Mouse (Mus musculus) embryonic facial prominence, embryonic 12.5 days (tissue): Measurements from ENCODE around the gene Gne. TPM values are rescaled to one million over a fixed set of nuclear protein-coding genes. Genes with fewer than 3 reads are reported as not detected.
"Not testable (repeated sequence)": the region's sequence is repeated elsewhere in the genome, so short reads cannot be mapped to it uniquely, and the experiment has no call there.

ENCODE experiments used
- ATAC-seq: fragments of 200-750 bp; cut with Nextera tagmentation; 2 replicates; pipeline ENCODE4 v1.8.0; 2017; ENCODE audit not compliant: insufficient number of reproducible peaks, insufficient read depth, low FRiP score, low TSS enrichment
- H3K27ac ChIP-seq: fragments of 300-500 bp; sonication (generic); 2 replicates; pipeline ENCODE4 v1.5.1; 2016; ENCODE audit warnings: mild to moderate bottlenecking
- H3K27me3 ChIP-seq: fragments of 300-500 bp; sonication (generic); 2 replicates; pipeline ENCODE4 v1.6.1; 2016; ENCODE audit warnings: mild to moderate bottlenecking, moderate library complexity
- H3K36me3 ChIP-seq: fragments of 300-500 bp; sonication (generic); 2 replicates; pipeline ENCODE4 v1.6.1; 2016; ENCODE audit warnings: mild to moderate bottlenecking
- H3K4me1 ChIP-seq: fragments of 300-500 bp; sonication (generic); 2 replicates; pipeline ENCODE4 v1.6.1; 2016
- H3K4me2 ChIP-seq: fragments of 300-500 bp; sonication (generic); replicated peaks from 2 replicates; pipeline ENCODE4 v1.6.1; 2016; ENCODE audit warnings: mild to moderate bottlenecking, moderate library complexity
- H3K4me3 ChIP-seq: fragments of 300-500 bp; sonication (generic); 2 replicates; pipeline ENCODE4 v1.5.1; 2016; ENCODE audit warnings: mild to moderate bottlenecking
- H3K9ac ChIP-seq: fragments of 300-500 bp; sonication (generic); 2 replicates; pipeline ENCODE4 v1.6.1; 2016; ENCODE audit warnings: mild to moderate bottlenecking, moderate library complexity
- H3K9me3 ChIP-seq: fragments of 300-500 bp; sonication (generic); 2 replicates; pipeline ENCODE4 v1.6.1; 2016; ENCODE audit warnings: mild to moderate bottlenecking, moderate library complexity
- WGBS: fragments of 180-500 bp; shearing (Covaris S2); methylation state at CpG from one replicate; pipeline ENCODE4 v1.1.7; 2016; 5-methylcytosine and 5-hydroxymethylcytosine counted together
- polyA plus RNA-seq: library from polyadenylated mRNA; unstranded; fragments of >200 nt; fragmentation: Nextera tagmentation; extraction: Ambion mirVana; gene quantifications from 2 replicates; pipeline ENCODE4 v1.2.1, GENCODE M21; 2016

The Gne gene
- polyA plus RNA-seq, 1 experiment from 2014 or later = 23.8 TPM

GRCm38 (mm10) chr4:44043182-44043581, 40.8 kb downstream of the Gne start:
- H3K4me3 ChIP-seq, H3K9ac ChIP-seq, H3K9me3 ChIP-seq, H3K4me1 ChIP-seq, ATAC-seq, H3K4me2 ChIP-seq, H3K27ac ChIP-seq, H3K27me3 ChIP-seq: not testable (repeated sequence)
- peaks cover 32% of the 10 kb centered on the region for H3K36me3 ChIP-seq
- WGBS = 92% methylated on average over 4 of the region's 4 CpGs

GRCm38 (mm10) chr4:44042429-44042828, 41.5 kb downstream of the Gne start:
- Histone ChIP-seq H3K4me3 (no peak overlapping the region), H3K27me3 (no peaks in the 10 kb centered on the region), H3K4me1 (no peaks in the 10 kb centered on the region), H3K36me3 (peaks cover 36% of the 10 kb centered on the region), H3K4me2 (no peak overlapping the region), H3K9me3 (no peaks in the 10 kb centered on the region), H3K9ac (no peak overlapping the region), H3K27ac (no peak overlapping the region)
- no peak for ATAC-seq
- WGBS = 84% methylated on average over 5 of the region's 5 CpGs

- Histone ChIP-seq H3K9me3 (no peaks in the 10 kb centered on the region), H3K36me3 (peaks cover 39% of the 10 kb centered on the region), H3K4me3 (no peak overlapping the region), H3K9ac (no peak overlapping the region), H3K27me3 (no peaks in the 10 kb centered on the region), H3K27ac (no peak overlapping the region), H3K4me2 (no peak overlapping the region), H3K4me1 (no peaks in the 10 kb centered on the region)
- WGBS = 90% methylated on average over 4 of the region's 4 CpGs
- no peak for ATAC-seq
These were observed 43.2 kb downstream of the Gne start for GRCm38 (mm10) chr4:44040802-44041201.

- H3K27me3 ChIP-seq = no peaks in the 10 kb centered on the region
- peaks cover 53% of the 10 kb centered on the region for H3K36me3 ChIP-seq
- H3K4me2 ChIP-seq = no peak overlapping the region
- ATAC-seq = no peak
- no peaks in the 10 kb centered on the region for H3K4me1 ChIP-seq
- H3K4me3 ChIP-seq = no peak overlapping the region
- WGBS = 71% methylated on average over 5 of the region's 5 CpGs
- H3K27ac ChIP-seq = no peak overlapping the region
- H3K9me3 ChIP-seq = no peaks in the 10 kb centered on the region
- no peak overlapping the region for H3K9ac ChIP-seq
These were observed 47.5 kb downstream of the Gne start for GRCm38 (mm10) chr4:44036455-44036854.

- ATAC-seq = no peak
- Histone ChIP-seq H3K27ac (no peak overlapping the region), H3K9me3 (no peaks in the 10 kb centered on the region), H3K9ac (no peak overlapping the region), H3K4me3 (no peak overlapping the region), H3K27me3 (no peaks in the 10 kb centered on the region), H3K4me1 (peaks cover 4% of the 10 kb centered on the region; the same call in 1 of the 2 replicates), H3K36me3 (peaks cover 72% of the 10 kb centered on the region), H3K4me2 (no peak overlapping the region)
- 88% methylated on average over 5 of the region's 5 CpGs for WGBS
These were observed 52.5 kb downstream of the Gne start for GRCm38 (mm10) chr4:44031521-44031920.

- no peak overlapping the region for H3K27ac ChIP-seq
- peaks cover 4% of the 10 kb centered on the region; the same call in 1 of the 2 replicates for H3K4me1 ChIP-seq
- H3K4me3 ChIP-seq = no peak overlapping the region
- no peaks in the 10 kb centered on the region for H3K9me3 ChIP-seq
- peaks cover 88% of the 10 kb centered on the region for H3K36me3 ChIP-seq
- H3K9ac ChIP-seq = no peak overlapping the region
- H3K27me3 ChIP-seq = no peaks in the 10 kb centered on the region
- no peak for ATAC-seq
- H3K4me2 ChIP-seq = no peak overlapping the region
- 93% methylated on average over 15 of the region's 15 CpGs for WGBS
These were observed 54.3 kb downstream of the Gne start for GRCm38 (mm10) chr4:44029661-44030066.

GRCm38 (mm10) chr4:44028303-44029135, 55.5 kb downstream of the Gne start:
- Histone ChIP-seq H3K9me3 (no peaks in the 10 kb centered on the region), H3K36me3 (peaks cover 97% of the 10 kb centered on the region), H3K27me3 (no peaks in the 10 kb centered on the region), H3K27ac (no peak overlapping the region), H3K4me1 (peaks cover 4% of the 10 kb centered on the region; the same call in 1 of the 2 replicates), H3K9ac (no peak overlapping the region), H3K4me2 (no peak overlapping the region), H3K4me3 (no peak overlapping the region)
- 36% methylated on average over 16 of the region's 16 CpGs for WGBS
- peak; percentile 68 for ATAC-seq

- no peak overlapping the region for H3K4me3 ChIP-seq
- peaks cover 4% of the 10 kb centered on the region; the same call in 1 of the 2 replicates for H3K4me1 ChIP-seq
- WGBS = 88% methylated on average over 6 of the region's 6 CpGs
- no peak overlapping the region for H3K27ac ChIP-seq
- H3K9me3 ChIP-seq = no peaks in the 10 kb centered on the region
- ATAC-seq = no peak
- H3K4me2 ChIP-seq = no peak overlapping the region
- H3K27me3 ChIP-seq = no peaks in the 10 kb centered on the region
- peaks cover 99% of the 10 kb centered on the region for H3K36me3 ChIP-seq
- no peak overlapping the region for H3K9ac ChIP-seq
These were observed 58.4 kb downstream of the Gne start for GRCm38 (mm10) chr4:44025570-44025969.

GRCm38 (mm10) chr4:44024241-44024640, 59.7 kb downstream of the Gne start:
- Histone ChIP-seq H3K9me3 (no peaks in the 10 kb centered on the region), H3K27me3 (no peaks in the 10 kb centered on the region), H3K36me3 (peaks cover 99% of the 10 kb centered on the region), H3K4me2 (no peak overlapping the region), H3K9ac (no peak overlapping the region), H3K27ac (no peak overlapping the region), H3K4me1 (peaks cover 4% of the 10 kb centered on the region; the same call in 1 of the 2 replicates), H3K4me3 (no peak overlapping the region)
- ATAC-seq = no peak
- 95% methylated on average over 6 of the region's 6 CpGs for WGBS

- no peak overlapping the region for H3K9ac ChIP-seq
- no peak for ATAC-seq
- H3K36me3 ChIP-seq = peaks cover 94% of the 10 kb centered on the region
- no peak overlapping the region for H3K4me3 ChIP-seq
- H3K27ac ChIP-seq = no peak overlapping the region
- H3K4me2 ChIP-seq = no peak overlapping the region
- H3K9me3 ChIP-seq = no peaks in the 10 kb centered on the region
- peaks cover 4% of the 10 kb centered on the region; the same call in 1 of the 2 replicates for H3K4me1 ChIP-seq
- H3K27me3 ChIP-seq = no peaks in the 10 kb centered on the region
- 92% methylated on average over 9 of the region's 9 CpGs for whole genome bisulfite sequencing
These were observed 60.3 kb downstream of the Gne start for GRCm38 (mm10) chr4:44023681-44024080.

GRCm38 (mm10) chr4:44022766-44023165, 61.2 kb downstream of the Gne start:
- WGBS = 88% methylated on average over 11 of the region's 11 CpGs
- ATAC-seq = 0 out of 2 replicates have a peak, but pooled peaks have one; percentile 6

GRCm38 (mm10) chr4:44022323-44022722, 61.7 kb downstream of the Gne start:
- H3K4me3 ChIP-seq = no peak overlapping the region
- H3K9me3 ChIP-seq = no peaks in the 10 kb centered on the region
- no peak overlapping the region for H3K9ac ChIP-seq
- no peak overlapping the region for H3K4me2 ChIP-seq
- H3K4me1 ChIP-seq = no peaks in the 10 kb centered on the region
- no peak for ATAC-seq
- H3K27me3 ChIP-seq = no peaks in the 10 kb centered on the region
- peaks cover 86% of the 10 kb centered on the region for H3K36me3 ChIP-seq
- no peak overlapping the region for H3K27ac ChIP-seq
- WGBS = 89% methylated on average over 4 of the region's 4 CpGs

More at GRCm38 (mm10) chr4:44022766-44023165, 61.2 kb downstream of the Gne start:
- Histone ChIP-seq H3K4me1 (peaks cover 1% of the 10 kb centered on the region; the same call in 1 of the 2 replicates), H3K36me3 (peaks cover 91% of the 10 kb centered on the region), H3K9me3 (no peaks in the 10 kb centered on the region), H3K9ac (no peak overlapping the region), H3K4me2 (no peak overlapping the region), H3K4me3 (no peak overlapping the region), H3K27me3 (no peaks in the 10 kb centered on the region), H3K27ac (no peak overlapping the region)
